Mouse (Mus musculus): Measurements from ENCODE around the gene C3ar1. TPM values are rescaled to one million over a fixed set of nuclear protein-coding genes. Genes with fewer than 3 reads are reported as not detected.

The C3ar1 gene
- polyA plus RNA-seq, 1 experiment from 2014 or later = 2.5 TPM

GRCm38 (mm10) chr6:122825166-122825565, 30.8 kb downstream of the C3ar1 start:
- Histone ChIP-seq H3K27ac (replicated peaks) (peak overlapping the region; percentile 90; the same call in 1 of the 2 replicates), H3K27me3 (ENCODE audit: control insufficient read depth, insufficient read depth, low read length) (no peaks in the 10 kb centered on the region), H3K4me2 (replicated peaks; ENCODE audit: low read depth) (peak overlapping the region; percentile 79), H3K4me3 (ENCODE audit: low read depth, low read length) (no peak overlapping the region), H3K9ac (ENCODE audit: low read length) (no peak overlapping the region), H3K4me1 (replicated peaks; ENCODE audit: control insufficient read depth, insufficient read depth) (peaks cover 15% of the 10 kb centered on the region), H3K9me3 (ENCODE audit: control insufficient read depth, low read length) (no peaks in the 10 kb centered on the region), H3K36me3 (ENCODE audit: control insufficient read depth, insufficient read depth, low read length) (peaks cover 7% of the 10 kb centered on the region)
- WGBS = 76% methylated on average over 9 of the region's 9 CpGs
- DNase-seq (ENCODE audit: low spot score) = peak; percentile 58
- TF ChIP-seq CTCF (IDR thresholded peaks at IDR 0.05; ENCODE audit: low read depth) (no peak), EP300 (optimal IDR thresholded peaks at IDR 0.05) (no peak)
- peak; percentile 73 for ATAC-seq (ENCODE audit: low FRiP score, low TSS enrichment)

DNA sequence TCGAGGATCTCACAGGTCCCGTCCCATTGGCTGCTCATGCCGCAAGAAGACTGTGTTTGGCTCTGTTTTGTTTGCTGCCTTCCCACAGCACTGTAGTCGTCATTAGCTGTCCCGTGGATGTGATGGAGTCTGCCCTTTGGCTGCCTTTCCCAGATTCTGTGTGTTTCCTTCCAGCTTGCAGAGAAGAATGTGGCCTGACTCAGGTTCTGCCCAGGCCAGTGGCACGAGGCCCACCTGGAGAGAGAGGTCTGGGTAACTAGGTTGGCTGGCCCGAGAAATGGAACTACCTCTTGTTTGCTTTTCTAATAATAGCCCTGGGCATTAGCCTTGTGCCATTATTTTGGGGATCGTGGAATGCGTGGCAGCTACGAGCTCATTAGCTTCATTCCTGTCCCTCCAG, 31.9 kb downstream of the C3ar1 start:
- peaks cover 15% of the 10 kb centered on the region for H3K4me1 ChIP-seq (replicated peaks; ENCODE audit: control insufficient read depth, insufficient read depth)
- peak overlapping the region; percentile 19; the same call in 1 of the 2 replicates for H3K27ac ChIP-seq (replicated peaks)
- H3K4me3 ChIP-seq (ENCODE audit: low read depth, low read length) = no peak overlapping the region

DNA sequence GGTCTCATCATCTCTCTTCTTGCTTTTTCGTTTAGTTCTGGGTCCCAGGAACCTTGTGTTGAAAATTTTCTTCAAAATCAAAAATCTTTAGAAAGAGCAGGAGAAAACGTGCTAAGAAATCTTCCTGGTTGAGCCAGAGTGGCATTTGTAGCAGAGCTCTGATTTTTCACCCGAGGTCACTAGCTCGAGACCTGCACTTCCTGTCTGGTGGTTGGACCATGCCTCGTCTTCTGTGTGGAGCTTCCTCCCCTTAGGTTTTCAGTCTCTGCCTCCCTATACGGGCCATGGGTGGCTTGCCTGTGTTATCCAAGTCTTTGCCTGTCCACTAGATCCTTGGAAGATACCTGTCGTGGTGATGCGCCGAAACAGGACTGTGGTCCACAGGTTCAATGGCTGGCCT, 34.1 kb downstream of the C3ar1 start:
- H3K4me1 ChIP-seq (replicated peaks; ENCODE audit: control insufficient read depth, insufficient read depth) = peaks cover 15% of the 10 kb centered on the region
- no peaks in the 10 kb centered on the region for H3K27me3 ChIP-seq (ENCODE audit: control insufficient read depth, insufficient read depth, low read length)
- H3K36me3 ChIP-seq (ENCODE audit: control insufficient read depth, insufficient read depth, low read length) = 0 out of 2 replicates have a peak, but pooled peaks cover 2% of the 10 kb centered on the region
- H3K4me2 ChIP-seq (replicated peaks; ENCODE audit: low read depth) = peak overlapping the region; percentile 88
- no peaks in the 10 kb centered on the region for H3K9me3 ChIP-seq (ENCODE audit: control insufficient read depth, low read length)
- ATAC-seq (ENCODE audit: low FRiP score, low TSS enrichment) (no peak), DNase-seq (ENCODE audit: low spot score) (no peak)
- H3K9ac ChIP-seq (ENCODE audit: low read length) = no peak overlapping the region
- WGBS = 68% methylated on average over 9 of the region's 9 CpGs
- TF ChIP-seq EP300 (optimal IDR thresholded peaks at IDR 0.05) = no peak
- no peak for TF ChIP-seq CTCF (IDR thresholded peaks at IDR 0.05; ENCODE audit: low read depth)
- H3K4me3 ChIP-seq (ENCODE audit: low read depth, low read length) = no peak overlapping the region
- no peak overlapping the region for H3K27ac ChIP-seq (replicated peaks)

More for the DNA sequence above, 31.9 kb downstream of the C3ar1 start:
- DNase-seq (ENCODE audit: low spot score) (peak; percentile 55), ATAC-seq (ENCODE audit: low FRiP score, low TSS enrichment) (no peak)
- Histone ChIP-seq H3K9ac (ENCODE audit: low read length) (no peak overlapping the region), H3K36me3 (ENCODE audit: control insufficient read depth, insufficient read depth, low read length) (peaks cover 3% of the 10 kb centered on the region), H3K4me2 (replicated peaks; ENCODE audit: low read depth) (no peak overlapping the region), H3K9me3 (ENCODE audit: control insufficient read depth, low read length) (no peaks in the 10 kb centered on the region), H3K27me3 (ENCODE audit: control insufficient read depth, insufficient read depth, low read length) (no peaks in the 10 kb centered on the region)
- 42% methylated on average over 10 of the region's 10 CpGs for WGBS
- TF ChIP-seq CTCF (IDR thresholded peaks at IDR 0.05; ENCODE audit: low read depth) (no peak), EP300 (optimal IDR thresholded peaks at IDR 0.05) (no peak)

DNA sequence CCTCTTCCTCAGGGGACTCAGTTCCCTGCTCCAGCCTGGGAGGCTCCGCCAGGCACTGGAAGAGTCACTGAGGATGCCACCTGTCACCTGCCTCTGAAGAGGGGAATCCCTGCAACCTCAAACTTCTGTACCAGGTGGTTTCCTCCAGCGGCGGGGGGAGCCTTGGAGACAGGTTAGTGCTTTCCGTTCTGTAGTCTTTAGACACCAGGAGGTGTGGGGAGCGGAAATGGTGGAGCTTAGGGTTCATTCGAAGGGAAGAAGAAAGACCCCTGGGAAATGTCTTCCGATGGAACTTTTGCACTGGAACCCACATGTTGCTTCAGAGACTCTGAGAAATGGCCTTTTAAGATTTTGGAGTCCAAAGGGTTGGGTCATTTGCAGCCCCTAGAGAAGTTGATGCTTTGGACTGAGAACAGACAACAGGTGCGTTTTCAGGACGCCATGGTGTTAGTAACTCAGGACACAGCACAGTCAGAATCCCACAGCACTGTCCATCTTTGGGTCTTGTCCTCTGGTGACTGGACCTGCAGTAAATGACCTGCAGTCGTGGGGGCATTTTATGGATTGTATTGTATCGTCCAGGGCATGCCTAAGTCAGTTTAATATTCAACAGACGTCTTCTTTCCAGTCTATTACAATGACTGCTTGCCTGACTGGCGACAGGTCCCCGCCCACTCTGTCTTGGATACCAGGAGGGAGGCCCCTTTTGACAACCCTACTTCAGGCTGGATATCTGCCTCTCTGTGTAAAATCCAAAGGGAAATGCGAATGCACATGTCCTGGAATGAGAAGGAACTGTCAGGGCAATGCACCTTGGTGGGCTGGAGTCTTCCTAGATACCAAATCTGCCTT, 34.9 kb downstream of the C3ar1 start:
- ATAC-seq (ENCODE audit: low FRiP score, low TSS enrichment) = no peak
- Histone ChIP-seq H3K4me3 (ENCODE audit: low read depth, low read length) (peak overlapping the region; percentile 95), H3K4me2 (replicated peaks; ENCODE audit: low read depth) (peak overlapping the region; percentile 88), H3K4me1 (replicated peaks; ENCODE audit: control insufficient read depth, insufficient read depth) (peaks cover 15% of the 10 kb centered on the region), H3K27ac (replicated peaks) (0 out of 2 replicates have a peak overlapping the region, but pooled peaks have one; percentile 18), H3K27me3 (ENCODE audit: control insufficient read depth, insufficient read depth, low read length) (no peaks in the 10 kb centered on the region), H3K9ac (ENCODE audit: low read length) (peak overlapping the region; percentile 99), H3K9me3 (ENCODE audit: control insufficient read depth, low read length) (no peaks in the 10 kb centered on the region), H3K36me3 (ENCODE audit: control insufficient read depth, insufficient read depth, low read length) (0 out of 2 replicates have a peak, but pooled peaks cover 2% of the 10 kb centered on the region)
- 28% methylated on average over 15 of the region's 15 CpGs for WGBS
- TF ChIP-seq EP300 (optimal IDR thresholded peaks at IDR 0.05) = no peak
- TF ChIP-seq CTCF (IDR thresholded peaks at IDR 0.05; ENCODE audit: low read depth) = no peak
- DNase-seq (ENCODE audit: low spot score) = no peak

- DNase-seq (ENCODE audit: low spot score) (peak; percentile 51), ATAC-seq (ENCODE audit: low FRiP score, low TSS enrichment) (peak; percentile 49)
- Histone ChIP-seq H3K4me3 (ENCODE audit: low read depth, low read length) (peak overlapping the region; percentile 95), H3K4me2 (replicated peaks; ENCODE audit: low read depth) (peak overlapping the region; percentile 88), H3K4me1 (replicated peaks; ENCODE audit: control insufficient read depth, insufficient read depth) (peaks cover 10% of the 10 kb centered on the region; the same call in 1 of the 2 replicates), H3K36me3 (ENCODE audit: control insufficient read depth, insufficient read depth, low read length) (0 out of 2 replicates have a peak, but pooled peaks cover 2% of the 10 kb centered on the region), H3K9me3 (ENCODE audit: control insufficient read depth, low read length) (no peaks in the 10 kb centered on the region), H3K27me3 (ENCODE audit: control insufficient read depth, insufficient read depth, low read length) (no peaks in the 10 kb centered on the region), H3K9ac (ENCODE audit: low read length) (peak overlapping the region; percentile 99), H3K27ac (replicated peaks) (peak overlapping the region; percentile 94)
- TF ChIP-seq CTCF (IDR thresholded peaks at IDR 0.05; ENCODE audit: low read depth) (no peak), EP300 (optimal IDR thresholded peaks at IDR 0.05) (no peak)
- under 1% methylated on average over 30 of the region's 38 CpGs for WGBS
Measured at GRCm38 (mm10) chr6:122820071-122820798, 35.7 kb downstream of the C3ar1 start.
